Mouse (Mus musculus): Measurements from ENCODE around the gene Tob1. TPM values are rescaled to one million over a fixed set of nuclear protein-coding genes. Genes with fewer than 3 reads are reported as not detected.
A peak's percentile ranks its signal among the peaks of the same experiment; 100 is the strongest.

Tob1 gene
- polyA plus RNA-seq, 1 experiment: 21.4 TPM

DNA sequence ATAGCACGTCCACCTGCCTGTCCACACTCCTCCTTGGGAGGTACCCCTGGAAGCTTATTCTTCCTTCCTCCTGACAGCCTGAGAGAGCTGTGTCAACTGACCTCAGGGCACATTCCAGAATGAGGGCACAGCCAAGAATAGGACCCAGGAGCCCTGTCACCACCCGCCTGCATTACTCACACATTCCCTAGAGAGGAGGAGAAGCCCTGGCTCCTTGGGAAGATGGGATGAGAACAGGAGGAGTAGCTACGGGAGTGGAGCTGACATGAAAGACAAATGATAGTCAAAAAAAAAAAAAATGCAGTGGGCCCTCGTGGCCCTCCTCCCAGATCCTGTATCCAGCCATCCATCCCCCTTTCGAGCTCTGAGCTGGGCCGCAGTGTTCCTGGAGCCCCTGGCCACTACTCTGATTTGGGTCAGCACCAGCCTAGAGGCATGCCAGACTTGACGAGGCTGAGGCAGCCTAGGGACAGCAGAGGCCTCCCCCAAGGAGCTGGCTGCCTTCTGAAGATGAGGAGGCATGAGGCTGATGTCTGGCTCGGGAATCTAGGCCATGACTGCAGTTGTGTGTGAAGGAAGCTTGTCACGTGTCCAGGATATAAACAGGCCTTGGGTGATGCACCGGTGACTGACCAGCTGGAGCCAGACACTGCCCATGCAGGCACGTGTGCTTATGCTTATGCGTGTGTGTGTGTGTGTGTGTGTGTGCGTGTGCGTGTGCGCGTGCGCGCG is 20.7 kb downstream of the Tob1 start:
- Histone ChIP-seq H3K4me1 (replicated peaks; ENCODE audit: control insufficient read depth, insufficient read depth, low read length) (no peaks in the 10 kb centered on the region), H3K27me3 (ENCODE audit: control insufficient read depth, insufficient read depth, low read length) (no peaks in the 10 kb centered on the region), H3K4me3 (ENCODE audit: control insufficient read depth, insufficient read depth, low read length) (no peak overlapping the region), H3K36me3 (ENCODE audit: control insufficient read depth, insufficient read depth, low read length) (no peaks in the 10 kb centered on the region), H3K27ac (ENCODE audit: control insufficient read depth, insufficient read depth, low read length) (no peak overlapping the region)
- TF ChIP-seq POLR2A (IDR thresholded peaks at IDR 0.05; ENCODE audit: control insufficient read depth, extremely low read depth, insufficient read depth, low read length, poor library complexity) (no peak), CTCF (IDR thresholded peaks at IDR 0.05; ENCODE audit: borderline replicate concordance, control insufficient read depth, extremely low read depth, insufficient read depth, low read length, poor library complexity) (no peak)
- WGBS: 87% methylated on average over 19 of the region's 19 CpGs
- no peak for DNase-seq

GRCm38 (mm10) chr11:94233405-94233804 is 22.2 kb downstream of the Tob1 start:
- H3K27ac ChIP-seq (ENCODE audit: control insufficient read depth, insufficient read depth, low read length): no peak overlapping the region
- no peak overlapping the region for H3K4me3 ChIP-seq (ENCODE audit: control insufficient read depth, insufficient read depth, low read length)
- TF ChIP-seq CTCF (IDR thresholded peaks at IDR 0.05; ENCODE audit: borderline replicate concordance, control insufficient read depth, extremely low read depth, insufficient read depth, low read length, poor library complexity) (no peak), POLR2A (IDR thresholded peaks at IDR 0.05; ENCODE audit: control insufficient read depth, extremely low read depth, insufficient read depth, low read length, poor library complexity) (no peak)
- no peak for DNase-seq
- no peaks in the 10 kb centered on the region for H3K27me3 ChIP-seq (ENCODE audit: control insufficient read depth, insufficient read depth, low read length)
- H3K36me3 ChIP-seq (ENCODE audit: control insufficient read depth, insufficient read depth, low read length): no peaks in the 10 kb centered on the region
- H3K4me1 ChIP-seq (replicated peaks; ENCODE audit: control insufficient read depth, insufficient read depth, low read length): no peaks in the 10 kb centered on the region
- 86% methylated on average over 6 of the region's 6 CpGs for WGBS

GRCm38 (mm10) chr11:94234380-94234779 is 23.1 kb downstream of the Tob1 start:
- Histone ChIP-seq H3K27ac (ENCODE audit: control insufficient read depth, insufficient read depth, low read length) (no peak overlapping the region), H3K36me3 (ENCODE audit: control insufficient read depth, insufficient read depth, low read length) (no peaks in the 10 kb centered on the region), H3K4me3 (ENCODE audit: control insufficient read depth, insufficient read depth, low read length) (no peak overlapping the region), H3K27me3 (ENCODE audit: control insufficient read depth, insufficient read depth, low read length) (no peaks in the 10 kb centered on the region), H3K4me1 (replicated peaks; ENCODE audit: control insufficient read depth, insufficient read depth, low read length) (no peaks in the 10 kb centered on the region)
- 91% methylated on average over 12 of the region's 12 CpGs for WGBS
- DNase-seq: no peak
- TF ChIP-seq POLR2A (IDR thresholded peaks at IDR 0.05; ENCODE audit: control insufficient read depth, extremely low read depth, insufficient read depth, low read length, poor library complexity) (no peak), CTCF (IDR thresholded peaks at IDR 0.05; ENCODE audit: borderline replicate concordance, control insufficient read depth, extremely low read depth, insufficient read depth, low read length, poor library complexity) (no peak)

DNA sequence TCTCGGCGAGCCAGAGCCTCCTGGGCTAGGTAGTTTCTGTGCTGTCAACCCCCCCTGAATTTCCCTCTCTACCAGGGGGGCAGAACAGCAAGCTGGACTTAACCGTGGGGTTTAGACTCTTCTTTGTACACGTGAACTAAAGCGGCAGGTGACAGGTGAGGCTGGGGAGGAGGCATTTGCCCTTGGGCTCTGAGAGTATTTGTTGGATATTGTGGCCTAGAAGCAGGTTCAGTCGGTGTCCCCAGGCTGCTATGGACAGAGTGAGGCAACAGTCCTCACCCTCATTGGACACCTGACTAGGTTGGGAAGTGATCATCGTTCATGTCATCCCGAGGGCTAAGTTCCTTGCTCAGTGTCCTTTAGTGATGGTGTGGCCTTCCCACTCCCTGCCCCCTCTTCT is 23.6 kb downstream of the Tob1 start:
- no peak for DNase-seq
- TF ChIP-seq POLR2A (IDR thresholded peaks at IDR 0.05; ENCODE audit: control insufficient read depth, extremely low read depth, insufficient read depth, low read length, poor library complexity) (no peak), CTCF (IDR thresholded peaks at IDR 0.05; ENCODE audit: borderline replicate concordance, control insufficient read depth, extremely low read depth, insufficient read depth, low read length, poor library complexity) (no peak)
- H3K27me3 ChIP-seq (ENCODE audit: control insufficient read depth, insufficient read depth, low read length): no peaks in the 10 kb centered on the region
- no peaks in the 10 kb centered on the region for H3K4me1 ChIP-seq (replicated peaks; ENCODE audit: control insufficient read depth, insufficient read depth, low read length)
- WGBS: 90% methylated on average over 8 of the region's 8 CpGs
- no peaks in the 10 kb centered on the region for H3K36me3 ChIP-seq (ENCODE audit: control insufficient read depth, insufficient read depth, low read length)
- no peak overlapping the region for H3K4me3 ChIP-seq (ENCODE audit: control insufficient read depth, insufficient read depth, low read length)
- no peak overlapping the region for H3K27ac ChIP-seq (ENCODE audit: control insufficient read depth, insufficient read depth, low read length)

DNA sequence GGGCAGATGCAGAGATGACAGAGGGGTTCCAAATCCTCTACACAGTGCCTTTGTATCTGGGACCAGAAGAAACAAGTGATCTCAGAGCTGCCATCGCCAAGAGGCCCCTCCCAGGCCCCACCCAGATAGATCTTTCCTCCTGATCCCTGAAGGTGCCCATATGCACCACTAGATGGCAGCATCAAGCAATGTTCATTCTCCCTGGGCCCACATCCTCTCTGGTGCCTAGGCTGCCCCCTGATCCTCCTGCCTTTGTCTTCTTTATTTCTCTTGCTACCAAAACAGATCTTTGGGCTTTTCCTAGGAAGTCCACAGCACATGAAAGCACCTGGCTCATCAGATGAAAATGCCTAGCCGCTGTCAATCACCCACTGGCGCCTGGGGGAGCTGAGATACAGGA is 24.8 kb downstream of the Tob1 start:
- no peaks in the 10 kb centered on the region for H3K27me3 ChIP-seq (ENCODE audit: control insufficient read depth, insufficient read depth, low read length)
- no peaks in the 10 kb centered on the region for H3K36me3 ChIP-seq (ENCODE audit: control insufficient read depth, insufficient read depth, low read length)
- H3K4me1 ChIP-seq (replicated peaks; ENCODE audit: control insufficient read depth, insufficient read depth, low read length): no peaks in the 10 kb centered on the region
- WGBS: 37% methylated on average over 3 of the region's 3 CpGs
- TF ChIP-seq CTCF (IDR thresholded peaks at IDR 0.05; ENCODE audit: borderline replicate concordance, control insufficient read depth, extremely low read depth, insufficient read depth, low read length, poor library complexity) (peak; percentile 79; the same call in 1 of the 2 replicates), POLR2A (IDR thresholded peaks at IDR 0.05; ENCODE audit: control insufficient read depth, extremely low read depth, insufficient read depth, low read length, poor library complexity) (no peak)
- H3K4me3 ChIP-seq (ENCODE audit: control insufficient read depth, insufficient read depth, low read length): no peak overlapping the region
- H3K27ac ChIP-seq (ENCODE audit: control insufficient read depth, insufficient read depth, low read length): no peak overlapping the region
- DNase-seq: peak; percentile 60

DNA sequence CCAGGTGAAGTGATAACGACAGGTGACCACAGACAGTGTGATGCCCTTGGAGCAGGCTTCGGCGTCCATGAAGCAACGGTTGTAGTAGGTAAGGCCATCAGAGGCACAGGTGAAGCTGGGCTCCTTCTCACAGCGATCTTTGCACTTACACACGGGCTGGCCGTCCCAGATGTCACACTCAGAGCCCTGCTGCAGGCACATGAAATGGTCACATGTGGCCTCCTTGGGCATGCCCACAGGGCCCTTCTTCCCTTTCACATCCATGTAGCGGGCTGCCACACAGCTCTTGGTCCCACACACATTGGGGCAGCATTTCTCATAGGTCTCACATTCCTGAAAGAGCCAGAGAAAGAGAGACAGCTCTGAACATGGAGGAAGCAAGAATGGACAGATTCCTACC is 27.5 kb downstream of the Tob1 start:
- Histone ChIP-seq H3K36me3 (ENCODE audit: control insufficient read depth, insufficient read depth, low read length) (no peaks in the 10 kb centered on the region), H3K4me3 (ENCODE audit: control insufficient read depth, insufficient read depth, low read length) (no peak overlapping the region), H3K4me1 (replicated peaks; ENCODE audit: control insufficient read depth, insufficient read depth, low read length) (peaks cover 15% of the 10 kb centered on the region), H3K27me3 (ENCODE audit: control insufficient read depth, insufficient read depth, low read length) (no peaks in the 10 kb centered on the region), H3K27ac (ENCODE audit: control insufficient read depth, insufficient read depth, low read length) (no peak overlapping the region)
- no peak for TF ChIP-seq POLR2A (IDR thresholded peaks at IDR 0.05; ENCODE audit: control insufficient read depth, extremely low read depth, insufficient read depth, low read length, poor library complexity)
- TF ChIP-seq CTCF (IDR thresholded peaks at IDR 0.05; ENCODE audit: borderline replicate concordance, control insufficient read depth, extremely low read depth, insufficient read depth, low read length, poor library complexity): no peak
- DNase-seq: no peak
- 95% methylated on average over 8 of the region's 8 CpGs for WGBS
